Mouse (Mus musculus): ENCODE measurements around the gene Cdk10.
"Not testable (repeated sequence)": the region's sequence is repeated elsewhere in the genome, so short reads cannot be mapped to it uniquely, and the experiment has no call there.

The Cdk10 gene

GRCm38 (mm10) chr8:123224278-123225266, at the start of gene Cdk10:
TSS of gene Cdk10 (plus strand) at chr8:123224842.
- peak; percentile 99 for DNase-seq

GRCm38 (mm10) chr8:123181391-123181790, 43.3 kb upstream of the Cdk10 start:
- peak; percentile 98 for DNase-seq

DNA sequence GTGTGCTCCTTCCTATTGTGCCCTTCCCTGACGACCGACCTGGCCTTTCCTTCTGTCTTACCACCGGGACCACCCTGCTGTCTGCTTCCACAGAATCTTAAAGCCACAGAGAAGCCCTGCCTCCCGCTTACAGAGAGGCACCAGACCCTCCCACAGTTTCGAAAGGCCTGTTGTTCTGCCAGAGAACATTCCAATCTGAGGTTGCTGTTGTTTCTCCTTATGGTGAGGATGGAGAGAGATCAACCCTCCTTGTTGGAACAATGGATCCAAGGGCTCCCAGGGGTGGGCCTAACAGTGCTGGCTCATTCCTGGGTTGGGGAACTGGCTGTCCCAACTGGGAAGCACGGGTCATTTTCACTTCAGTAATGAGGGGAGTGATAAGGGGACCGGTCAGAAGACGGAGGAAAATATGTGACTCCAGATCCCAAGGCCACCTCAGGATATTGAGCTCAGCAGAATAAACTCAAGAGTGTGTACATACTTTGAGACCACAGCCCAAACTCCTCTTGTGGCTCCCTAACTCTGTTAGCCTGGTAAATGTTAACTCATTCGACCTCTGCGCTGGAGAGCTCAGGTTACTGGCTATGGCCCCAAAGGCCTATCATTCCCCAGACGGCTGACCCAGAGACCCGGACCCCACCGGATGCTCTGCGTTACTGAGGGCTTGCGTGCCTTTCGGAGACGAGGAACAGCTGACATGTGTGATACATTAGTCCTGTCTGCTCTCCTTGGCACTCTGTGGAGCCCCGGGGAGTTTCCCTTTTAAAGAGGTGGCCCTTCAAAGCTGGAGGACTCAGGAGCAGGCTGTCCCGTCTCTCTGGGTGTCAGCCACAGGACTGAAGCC, 38.9 kb upstream of the Cdk10 start, which contains the start of gene Dpep1:
Dpep1 (plus strand) TSS at position 677 of the 844 bp plus-strand sequence.
- DNase-seq, result peak; percentile 99

DNA sequence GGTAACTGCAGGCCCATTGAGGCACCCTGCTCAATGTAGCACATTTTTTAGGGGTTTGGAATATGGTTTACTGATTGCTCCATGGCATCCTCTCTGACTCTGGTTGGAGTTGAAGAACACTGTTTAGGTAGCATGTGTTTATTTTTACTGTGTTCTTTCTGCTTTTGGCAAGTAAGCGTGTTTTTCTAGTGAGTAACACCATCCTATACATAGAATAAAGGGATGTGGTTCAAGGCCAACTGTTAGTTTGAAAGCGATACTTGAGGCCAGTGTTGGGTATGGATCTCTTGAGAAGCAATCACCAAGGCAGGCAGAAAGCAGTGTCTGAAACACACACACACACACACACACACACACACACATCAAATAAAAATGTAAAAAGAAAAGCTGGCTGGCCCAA, 36.6 kb upstream of the Cdk10 start:
- no peak for DNase-seq

GRCm38 (mm10) chr8:123188841-123189240, 35.8 kb upstream of the Cdk10 start:
- DNase-seq, result no peak

DNA sequence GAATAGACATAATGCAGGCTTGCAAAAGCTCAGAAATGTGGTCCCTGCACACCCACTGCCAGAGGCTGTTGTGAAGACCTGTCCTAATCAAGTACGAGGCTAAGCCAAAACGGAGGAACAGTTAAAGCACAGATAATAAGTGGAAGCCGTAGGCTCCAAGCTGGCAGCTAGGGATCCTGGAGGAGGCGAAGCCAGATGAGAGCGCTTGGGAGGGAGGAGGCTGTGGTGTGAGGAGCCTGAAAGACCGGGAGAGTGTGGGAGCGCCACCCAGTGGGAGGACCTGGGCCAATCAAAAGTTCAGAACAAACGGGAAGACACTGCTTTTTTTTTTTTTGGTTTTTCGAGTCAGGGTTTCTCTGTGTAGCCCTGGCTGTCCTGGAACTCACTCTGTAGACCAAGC, 34.0 kb upstream of the Cdk10 start:
- peak; percentile 97 for DNase-seq

GRCm38 (mm10) chr8:123191908-123192307, 32.7 kb upstream of the Cdk10 start:
- DNase-seq, result no peak

DNA sequence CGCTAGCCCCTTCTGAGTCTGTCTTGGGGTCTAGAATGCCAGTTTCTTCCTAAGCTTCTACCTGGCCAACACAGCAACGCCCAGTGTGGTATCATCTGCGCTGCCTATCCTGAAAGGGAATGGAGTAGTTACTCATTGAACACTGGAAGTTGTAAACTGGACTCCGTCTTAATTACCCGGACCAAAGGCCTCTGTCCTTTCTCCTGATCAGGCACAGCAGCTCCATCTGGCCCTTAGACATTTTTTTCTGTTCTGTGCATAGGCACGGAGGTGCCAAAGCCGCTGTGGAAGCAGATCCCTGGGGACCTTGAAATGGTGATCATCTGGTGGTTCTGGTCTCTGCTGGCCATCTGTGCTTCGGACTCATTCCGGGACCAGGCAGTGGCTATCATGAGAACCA, 30.9 kb upstream of the Cdk10 start:
- DNase-seq, result no peak

DNA sequence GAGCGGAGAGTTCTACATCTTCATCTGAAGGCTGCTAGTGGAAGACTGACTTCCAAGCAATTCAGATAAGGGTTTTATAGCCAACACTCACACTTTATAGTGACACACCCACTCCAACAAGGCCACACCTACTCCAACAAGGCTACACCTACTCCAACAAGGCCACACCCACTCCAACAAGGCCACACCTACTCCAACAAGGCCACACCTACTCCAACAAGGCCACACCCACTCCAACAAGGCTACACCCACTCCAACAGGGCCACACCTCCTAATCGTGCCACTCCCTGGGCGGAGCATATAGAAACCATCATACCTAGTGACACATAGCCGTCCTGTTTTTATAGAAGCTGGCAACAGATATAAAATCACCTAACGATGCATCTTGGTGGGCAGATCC, 27.6 kb upstream of the Cdk10 start:
- DNase-seq, result not testable (repeated sequence)

DNA sequence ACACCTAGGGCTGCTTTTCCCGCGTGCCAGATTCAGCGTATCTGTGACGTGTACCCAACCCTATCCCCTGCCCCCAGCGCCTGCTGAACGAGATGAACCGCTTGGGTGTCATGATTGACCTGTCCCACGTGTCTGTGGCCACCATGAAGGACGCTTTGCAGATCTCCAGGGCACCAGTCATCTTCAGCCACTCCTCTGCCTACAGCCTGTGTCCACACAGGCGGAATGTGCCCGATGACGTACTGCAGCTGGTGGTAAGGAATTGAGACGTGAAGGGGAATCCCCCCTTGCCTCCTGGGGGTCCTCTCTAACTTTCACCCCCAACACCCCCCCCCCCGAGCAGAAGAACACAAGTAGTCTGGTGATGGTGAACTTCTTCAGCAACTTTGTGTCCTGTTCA, 24.8 kb upstream of the Cdk10 start:
- DNase-seq, result no peak

GRCm38 (mm10) chr8:123202288-123202687, 22.4 kb upstream of the Cdk10 start:
- DNase-seq, result no peak

GRCm38 (mm10) chr8:123203571-123203970, 21.1 kb upstream of the Cdk10 start:
- DNase-seq, result no peak

GRCm38 (mm10) chr8:123211876-123212275, 12.8 kb upstream of the Cdk10 start:
- no peak for DNase-seq

DNA sequence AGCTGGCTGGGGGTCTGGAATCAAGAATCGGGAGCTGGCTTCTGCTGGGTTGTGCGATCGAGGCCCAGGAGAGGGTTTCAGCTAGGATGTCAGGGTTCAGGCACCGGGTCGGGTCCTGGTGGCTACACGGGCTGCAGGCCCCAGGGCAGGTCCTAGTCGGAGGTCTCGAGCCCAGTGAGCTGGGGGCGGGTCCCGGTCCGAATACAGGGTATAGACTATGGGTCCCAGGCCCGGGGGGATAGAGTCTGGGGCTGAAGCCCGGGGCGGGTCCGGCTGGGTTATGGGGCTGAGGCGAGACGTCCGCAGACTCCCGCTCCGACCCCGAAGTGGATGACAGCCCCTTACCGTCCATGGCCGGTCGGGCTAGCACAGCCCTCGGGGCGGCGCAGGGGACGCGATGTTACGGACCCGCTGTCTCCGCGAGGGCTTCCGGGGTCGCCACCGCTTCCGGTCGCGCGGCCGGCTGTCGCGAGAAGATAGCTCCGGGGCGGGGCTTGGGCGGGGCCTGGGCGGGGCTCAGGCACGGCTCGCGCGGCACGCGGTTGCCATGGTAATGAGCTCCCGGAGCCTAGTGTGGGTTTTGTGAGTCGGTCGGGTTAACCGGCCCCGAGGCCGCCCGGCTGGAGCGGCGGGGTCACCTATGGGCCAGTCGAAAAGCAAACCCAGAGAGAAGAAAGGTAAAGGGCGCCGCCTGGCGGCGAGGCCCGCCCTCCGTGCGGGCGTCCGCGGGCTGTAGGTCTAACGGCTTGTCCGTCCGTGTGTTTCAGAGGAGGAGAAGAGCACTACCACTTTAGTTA, 12.1 kb upstream of the Cdk10 start, which contains the start of the genes Chmp1a and Spata33:
Chmp1a (minus strand) TSS at position 443 of the 797 bp plus-strand sequence.
Spata33 (plus strand) TSS at position 512 of the 797 bp plus-strand sequence.
- DNase-seq, result peak; percentile 99

GRCm38 (mm10) chr8:123213118-123213772, 11.4 kb upstream of the Cdk10 start:
- peak; percentile 95 for DNase-seq

GRCm38 (mm10) chr8:123215430-123215829, 9.2 kb upstream of the Cdk10 start:
- DNase-seq, result peak; percentile 98

DNA sequence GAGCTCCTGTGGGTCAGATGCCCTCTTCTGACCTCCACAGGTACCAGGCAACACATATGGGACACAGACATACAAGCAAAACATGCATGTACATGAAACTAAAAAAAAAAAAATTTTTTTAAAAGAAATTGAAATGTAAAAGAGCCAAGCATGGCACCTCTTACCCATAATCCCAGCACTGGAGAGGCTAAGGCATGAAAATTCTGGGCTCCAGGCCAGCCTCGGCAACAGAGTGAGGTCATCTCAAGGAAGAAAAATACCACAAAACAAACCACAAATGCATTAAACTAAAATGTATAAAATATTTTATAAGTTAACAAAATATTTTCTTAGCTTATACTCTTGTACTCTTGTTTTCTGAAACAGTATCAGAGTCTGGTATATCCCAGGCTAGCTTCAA, 3.7 kb upstream of the Cdk10 start:
- no peak for DNase-seq

- DNase-seq, result no peak
These were observed 3.8 kb downstream of the Cdk10 start for GRCm38 (mm10) chr8:123228416-123228815.

GRCm38 (mm10) chr8:123230326-123230725, 5.7 kb downstream of the Cdk10 start:
- DNase-seq, result not testable (repeated sequence)

DNA sequence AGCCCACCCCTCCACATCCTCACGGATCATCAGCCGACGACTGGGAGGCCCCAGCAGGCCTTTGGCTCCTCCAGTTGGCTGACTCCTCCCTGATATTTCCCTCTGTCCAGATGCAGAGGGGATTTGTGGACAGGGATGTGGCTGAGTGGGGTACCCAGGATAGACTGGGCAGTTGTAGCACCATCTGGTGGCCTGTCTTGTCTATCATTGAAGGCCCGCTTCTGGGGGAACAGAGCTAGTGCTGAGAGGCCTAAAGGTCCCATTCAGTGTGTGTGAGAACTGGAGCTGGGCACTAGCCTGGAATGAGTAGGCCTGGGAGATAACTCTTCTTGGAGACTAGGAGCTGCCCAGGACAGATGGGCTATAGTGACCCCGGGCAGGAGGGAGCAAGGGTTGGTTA, 7.1 kb downstream of the Cdk10 start:
- DNase-seq, result no peak

DNA sequence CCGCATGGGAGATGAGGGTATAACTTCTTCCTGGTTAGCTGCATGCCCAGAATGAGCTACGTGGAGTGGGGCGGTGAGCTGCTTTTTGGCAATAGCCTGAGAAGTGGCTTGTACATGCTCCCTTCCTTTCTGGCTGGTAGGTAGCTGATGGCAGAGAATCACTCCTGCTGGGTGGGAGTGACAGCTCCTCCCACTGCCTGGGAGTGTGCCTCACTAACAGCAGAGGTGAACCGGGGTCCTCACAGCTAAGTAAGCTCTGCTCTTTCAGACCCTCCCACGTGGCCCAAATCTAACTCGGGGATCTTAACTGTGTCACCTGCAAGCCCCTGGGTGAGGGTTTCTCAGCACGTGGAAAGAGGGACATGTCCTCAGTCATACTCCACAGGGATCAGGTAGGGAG, 7.9 kb downstream of the Cdk10 start:
- DNase-seq, result no peak

DNA sequence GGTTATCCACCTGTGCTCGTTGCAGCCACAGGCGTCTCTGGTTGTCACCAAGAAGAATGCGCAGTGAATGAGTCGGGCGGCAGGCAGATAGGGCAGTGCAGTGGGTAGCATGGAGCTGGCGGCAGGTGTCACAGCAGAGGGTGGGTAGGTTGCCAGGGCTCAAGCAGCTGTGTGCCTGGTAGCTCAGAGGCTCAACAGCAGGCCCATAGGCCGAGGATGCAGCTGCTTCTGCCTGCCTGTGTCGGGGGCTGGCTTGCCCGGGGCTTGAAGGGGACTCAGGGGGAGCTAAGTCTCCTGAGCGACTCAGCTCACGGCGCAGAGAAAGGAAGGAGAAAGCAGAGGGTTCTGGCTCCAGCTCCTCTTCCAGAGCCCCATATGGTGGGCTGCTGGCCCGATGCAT, 8.7 kb downstream of the Cdk10 start:
- no peak for DNase-seq
